Mouse (Mus musculus) megakaryocyte-erythroid progenitor cell, adult 5-6 weeks (primary cell): ENCODE data around the gene Trim10. TPM values are rescaled to one million over a fixed set of nuclear protein-coding genes. Genes with fewer than 3 reads are reported as not detected.

ENCODE experiments used
- ATAC-seq: replicated peaks from 2 replicates; pipeline ENCODE4 v1.8.0; 2016; ENCODE audit warnings: mild to moderate bottlenecking, inconsistent platforms; ENCODE audit not compliant: severe bottlenecking, poor library complexity, low FRiP score, low TSS enrichment
- total RNA-seq, 2 experiments: library from RNA; stranded (forward) in 1 of 2; stranded (reverse) in 1 of 2; fragments of 200-1000, 215-1000 nt in 1 of 2; fragments of >200 nt in 1 of 2; fragmentation: Nextera tagmentation in 1 of 2; gene quantifications; 2 replicates each; pipeline ENCODE4 v1.2.3; 2014 to 2017

Gene Trim10
- total RNA-seq, 2 experiments from 2014 or later, result 7.5 to 24.1 TPM

DNA sequence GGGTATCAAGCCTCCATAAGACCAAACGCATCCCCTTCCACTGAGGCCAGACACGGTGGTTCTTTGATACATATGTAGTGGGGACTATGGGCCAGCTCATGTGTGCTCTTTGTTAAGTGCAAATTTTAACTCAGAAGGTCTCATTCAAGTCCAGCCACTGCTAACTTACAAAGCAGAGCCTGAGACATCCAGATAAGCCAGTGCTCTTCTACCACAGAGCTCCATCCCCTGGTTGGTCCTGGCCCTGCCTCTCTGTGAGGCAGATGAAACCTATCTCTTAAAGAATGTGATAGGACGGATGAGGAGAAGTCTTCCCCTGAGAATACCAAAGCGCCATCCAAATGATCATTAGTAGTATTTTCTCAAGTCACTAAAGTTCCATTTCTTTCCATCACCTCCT lies 30.0 kb downstream of the Trim10 start:
- peak; percentile 52; the same call in 1 of the 2 replicates for ATAC-seq

DNA sequence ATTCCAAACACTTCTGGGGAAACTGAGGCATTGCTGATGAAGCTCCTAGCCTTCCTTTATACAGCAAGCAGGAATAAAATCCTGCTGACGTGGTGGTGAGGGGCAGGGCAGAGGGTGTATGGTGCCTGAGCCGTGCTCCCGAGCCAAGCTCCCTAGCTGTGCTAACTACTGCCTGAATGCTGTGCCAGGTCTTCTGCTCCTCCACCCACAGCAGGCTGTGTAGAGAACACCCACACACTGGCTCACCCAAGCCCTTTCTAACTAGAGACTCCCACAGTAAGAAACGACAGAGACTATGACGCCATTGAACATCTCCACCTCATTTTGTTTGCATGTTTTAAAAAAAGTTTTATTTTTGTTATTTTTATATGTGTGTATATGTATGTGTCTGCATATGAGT lies 30.6 kb downstream of the Trim10 start:
- no peak for ATAC-seq

DNA sequence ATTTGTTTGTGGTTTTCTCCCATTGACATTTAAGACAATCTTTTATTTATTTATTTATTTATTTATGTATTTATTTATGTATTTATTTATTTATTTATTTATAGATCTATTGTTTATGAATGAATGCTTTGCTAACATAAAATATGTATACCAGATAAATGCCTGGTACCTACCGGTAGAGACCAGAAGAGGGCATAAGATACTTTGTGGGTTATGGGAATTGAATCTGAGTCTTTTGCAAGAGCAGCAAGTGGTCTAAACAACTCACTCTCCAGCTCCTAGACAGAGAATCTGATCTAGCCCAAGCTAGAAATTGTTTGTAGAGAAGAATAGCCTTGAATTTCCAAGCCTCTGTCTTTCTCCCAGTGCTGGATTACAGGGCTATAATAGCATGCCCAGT lies 31.3 kb downstream of the Trim10 start:
- ATAC-seq, result no peak

GRCm38 (mm10) chr17:36903651-36904050 lies 34.3 kb downstream of the Trim10 start:
- no peak for ATAC-seq

DNA sequence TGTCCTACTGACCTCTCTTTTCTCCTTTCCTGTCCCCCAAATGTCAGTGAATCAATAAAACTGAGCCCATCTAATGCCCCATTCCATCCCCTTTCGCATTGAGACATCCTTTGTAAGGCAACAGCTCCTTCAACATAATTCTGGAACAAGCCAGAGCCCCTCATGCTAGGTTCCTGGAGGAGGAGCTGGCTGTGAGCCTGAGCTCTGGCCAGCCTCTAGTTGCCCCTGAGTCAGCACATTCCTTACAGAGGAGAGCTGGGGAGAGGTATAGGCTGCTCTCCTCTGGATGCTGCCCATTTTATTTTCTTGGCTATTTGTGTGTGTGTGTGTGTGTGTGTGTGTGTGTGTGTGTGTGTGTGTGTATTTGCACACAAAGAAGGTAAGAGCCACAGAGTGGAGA lies 38.9 kb downstream of the Trim10 start:
- ATAC-seq, result no peak

DNA sequence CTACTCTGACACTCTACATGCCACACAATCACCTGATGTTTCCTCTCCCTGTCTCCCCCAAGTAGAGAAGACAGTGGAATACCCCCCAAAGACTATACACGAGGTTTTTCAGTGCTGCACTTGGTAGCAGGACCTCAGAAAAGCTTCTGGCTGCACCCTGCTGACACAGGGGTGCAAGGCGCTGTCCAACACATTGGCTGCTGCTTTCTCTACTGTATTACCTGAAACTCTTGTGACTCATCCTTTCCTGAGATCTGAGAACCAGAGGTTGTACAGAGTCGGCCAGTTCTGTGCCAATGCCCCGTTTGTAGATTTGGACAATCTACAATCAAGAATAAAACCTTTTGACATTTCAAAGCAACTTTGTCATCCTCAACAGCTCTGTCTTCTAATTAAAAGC lies 40.4 kb downstream of the Trim10 start:
- ATAC-seq, result no peak

DNA sequence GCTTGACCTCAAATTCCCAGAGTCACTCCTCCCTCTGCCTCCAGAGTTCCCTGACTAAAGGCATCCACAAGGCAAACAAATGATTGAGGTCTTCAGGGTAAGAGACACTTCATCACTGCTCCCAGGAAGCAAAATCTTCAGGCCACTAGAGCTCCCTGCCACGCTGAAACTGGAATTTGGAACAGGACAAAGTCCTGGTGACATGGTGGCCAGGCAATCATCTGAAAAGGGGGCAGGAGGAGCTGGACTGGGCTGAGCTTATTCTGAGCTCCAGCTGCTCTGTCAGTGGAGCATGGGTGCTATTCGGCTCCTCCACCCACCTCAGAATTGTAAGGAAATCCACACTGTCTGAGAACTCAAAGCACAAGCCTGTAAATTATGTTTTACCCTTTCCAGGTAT lies 42.7 kb downstream of the Trim10 start:
- no peak for ATAC-seq

DNA sequence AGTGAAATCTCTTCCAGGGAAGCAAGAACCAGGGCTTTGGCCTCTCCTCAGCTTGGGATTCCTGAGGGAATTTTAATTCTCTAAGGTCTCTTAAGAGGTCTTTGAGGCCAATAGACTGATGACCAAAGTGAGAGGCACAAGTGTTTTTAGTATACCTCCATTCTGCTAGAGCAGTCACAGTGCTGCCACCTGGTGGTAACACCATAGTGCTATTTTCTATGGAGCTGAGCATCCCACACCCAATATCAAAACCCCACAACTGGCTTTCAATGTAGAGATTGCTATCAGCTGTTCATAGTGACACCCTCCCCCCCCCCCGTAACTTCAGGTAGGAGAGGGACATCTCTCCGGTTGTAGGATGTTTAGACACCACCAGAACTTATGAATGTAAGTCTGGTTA lies 44.7 kb downstream of the Trim10 start:
- peak; percentile 77 for ATAC-seq

DNA sequence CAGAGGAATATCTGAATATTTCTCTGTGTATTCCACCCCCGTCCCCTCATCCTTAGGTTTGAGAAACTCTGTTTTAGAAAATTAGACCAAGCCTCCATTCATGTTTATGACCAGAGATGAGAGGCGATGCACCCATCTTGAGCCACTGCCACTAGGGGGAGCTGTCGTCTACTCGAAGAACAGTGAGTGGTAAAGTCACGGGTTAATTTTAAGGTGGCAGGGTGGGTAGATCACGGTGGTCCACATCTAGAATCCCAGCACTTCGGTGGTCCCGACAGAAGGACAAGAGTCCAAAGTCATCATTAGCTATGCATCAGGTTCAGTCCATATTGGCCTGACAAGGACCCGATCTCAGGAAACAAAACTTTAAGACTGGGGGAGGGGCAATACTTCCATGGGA lies 45.7 kb downstream of the Trim10 start:
- ATAC-seq, result peak; percentile 58

- ATAC-seq, result no peak
Measured at GRCm38 (mm10) chr17:36920239-36920638, 50.9 kb downstream of the Trim10 start.

GRCm38 (mm10) chr17:36922715-36923114 lies 53.3 kb downstream of the Trim10 start:
- ATAC-seq, result no peak

DNA sequence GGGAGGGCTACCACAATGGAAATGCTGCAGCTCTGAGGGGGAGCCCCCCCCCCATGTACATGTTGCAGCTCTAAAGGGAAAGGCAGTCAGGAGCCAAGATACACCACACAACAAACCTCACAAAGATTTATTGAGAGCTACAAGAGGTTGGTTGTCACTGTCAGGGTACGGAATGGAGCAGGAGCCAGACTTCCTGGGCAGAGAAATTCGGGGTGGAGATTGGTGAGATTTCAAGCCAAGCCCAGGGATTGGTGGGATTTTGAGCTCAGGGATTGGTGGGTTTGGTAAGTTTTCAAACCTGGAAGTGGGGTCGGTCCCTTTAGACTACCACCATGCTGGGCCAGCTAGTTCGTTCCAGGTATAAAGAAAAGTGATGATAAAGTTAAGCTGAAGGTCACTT lies 54.1 kb downstream of the Trim10 start:
- ATAC-seq, result no peak

Other genes starting within 250 kb of the Trim10 start
- gene H2-M9, start 226.9 kb upstream of the Trim10 start, total RNA-seq (2014; fragmentation: Nextera tagmentation), result not detected in 2 replicates
- gene H2-M9, start 226.9 kb upstream of the Trim10 start, total RNA-seq (2017), result not detected in 2 replicates
- gene H2-M1, start 197.4 kb upstream of the Trim10 start, total RNA-seq (2014; fragmentation: Nextera tagmentation), result not detected in 2 replicates
- not detected in 2 replicates for gene H2-M1, start 197.4 kb upstream of the Trim10 start, total RNA-seq (2017)
- not detected in 2 replicates for gene H2-M10.5, start 96.7 kb upstream of the Trim10 start, total RNA-seq (2014; fragmentation: Nextera tagmentation)
- gene H2-M10.5, start 96.7 kb upstream of the Trim10 start, total RNA-seq (2017), result not detected in 2 replicates
- not detected in 2 replicates for gene H2-M10.6, start 57.4 kb upstream of the Trim10 start, total RNA-seq (2014; fragmentation: Nextera tagmentation)
- not detected in 2 replicates for gene H2-M10.6, start 57.4 kb upstream of the Trim10 start, total RNA-seq (2017)
- gene Trim26, start 32.4 kb upstream of the Trim10 start, total RNA-seq (2014; fragmentation: Nextera tagmentation), result 13.0 and 13.6 TPM in 2 replicates
- 7.7 and 9.3 TPM in 2 replicates for gene Trim26, start 32.4 kb upstream of the Trim10 start, total RNA-seq (2017)
- gene Trim15, start 2.4 kb upstream of the Trim10 start, total RNA-seq (2014; fragmentation: Nextera tagmentation), result not detected in 2 replicates
- not detected in 2 replicates for gene Trim15, start 2.4 kb upstream of the Trim10 start, total RNA-seq (2017)
- gene Trim40, start 20.5 kb downstream of the Trim10 start, total RNA-seq (2014; fragmentation: Nextera tagmentation), result not detected in 2 replicates
- not detected in 2 replicates for gene Trim40, start 20.5 kb downstream of the Trim10 start, total RNA-seq (2017)
- not detected in 2 replicates for gene Trim31, start 28.5 kb downstream of the Trim10 start, total RNA-seq (2014; fragmentation: Nextera tagmentation)
- not detected in 2 replicates for gene Trim31, start 28.5 kb downstream of the Trim10 start, total RNA-seq (2017)
- not detected in 2 replicates for gene Rnf39, start 73.3 kb downstream of the Trim10 start, total RNA-seq (2014; fragmentation: Nextera tagmentation)
- gene Rnf39, start 73.3 kb downstream of the Trim10 start, total RNA-seq (2017), result not detected in 2 replicates
- 61.5 and 88.0 TPM in 2 replicates for gene Ppp1r11, start 82.2 kb downstream of the Trim10 start, total RNA-seq (2014; fragmentation: Nextera tagmentation)
- gene Ppp1r11, start 82.2 kb downstream of the Trim10 start, total RNA-seq (2017), result 53.8 and 72.8 TPM in 2 replicates
- gene Znrd1, start 89.0 kb downstream of the Trim10 start, total RNA-seq (2014; fragmentation: Nextera tagmentation), result 47.7 and 94.1 TPM in 2 replicates
- 17.7 and 35.3 TPM in 2 replicates for gene Znrd1, start 89.0 kb downstream of the Trim10 start, total RNA-seq (2017)
- gene Znrd1as, start 89.0 kb downstream of the Trim10 start, total RNA-seq (2014; fragmentation: Nextera tagmentation), result 1.4 and 13.1 TPM in 2 replicates
- 11.4 and 23.7 TPM in 2 replicates for gene Znrd1as, start 89.0 kb downstream of the Trim10 start, total RNA-seq (2017)
- gene 2410137M14Rik, start 111.7 kb downstream of the Trim10 start, total RNA-seq (2014; fragmentation: Nextera tagmentation), result not detected in 2 replicates
- gene 2410137M14Rik, start 111.7 kb downstream of the Trim10 start, total RNA-seq (2017), result not detected in 2 replicates
- not detected in 2 replicates for gene H2-M5, start 120.0 kb downstream of the Trim10 start, total RNA-seq (2014; fragmentation: Nextera tagmentation)
- gene H2-M5, start 120.0 kb downstream of the Trim10 start, total RNA-seq (2017), result not detected in 2 replicates
- 0.87 TPM in 1 of 2 replicates, not detected in the other for gene Zfp57, start 131.6 kb downstream of the Trim10 start, total RNA-seq (2014; fragmentation: Nextera tagmentation)
- gene Zfp57, start 131.6 kb downstream of the Trim10 start, total RNA-seq (2017), result 0.08 TPM in 1 of 2 replicates, not detected in the other
- gene Mog, start 153.8 kb downstream of the Trim10 start, total RNA-seq (2014; fragmentation: Nextera tagmentation), result not detected in 2 replicates
- not detected in 2 replicates for gene Mog, start 153.8 kb downstream of the Trim10 start, total RNA-seq (2017)
- gene Gabbr1, start 176.4 kb downstream of the Trim10 start, total RNA-seq (2014; fragmentation: Nextera tagmentation), result 9.1 and 11.1 TPM in 2 replicates
- gene Gabbr1, start 176.4 kb downstream of the Trim10 start, total RNA-seq (2017), result 0.91 and 0.99 TPM in 2 replicates
- not detected in 2 replicates for gene Olfr90, start 218.9 kb downstream of the Trim10 start, total RNA-seq (2014; fragmentation: Nextera tagmentation)
- not detected in 2 replicates for gene Olfr90, start 218.9 kb downstream of the Trim10 start, total RNA-seq (2017)
- not detected in 2 replicates for gene Olfr91, start 228.7 kb downstream of the Trim10 start, total RNA-seq (2014; fragmentation: Nextera tagmentation)
- not detected in 2 replicates for gene Olfr91, start 228.7 kb downstream of the Trim10 start, total RNA-seq (2017)